Mouse (Mus musculus) stomach, postnatal 0 days (tissue): ENCODE measurements around the gene Dmac1. TPM values are rescaled to one million over a fixed set of nuclear protein-coding genes. Genes with fewer than 3 reads are reported as not detected.

Experiments
- ATAC-seq: fragments of 200-750 bp; cut with Nextera tagmentation; 2 replicates; pipeline ENCODE4 v1.8.0; 2017; ENCODE audit not compliant: low FRiP score, low TSS enrichment
- DNase-seq: peaks from one replicate; pipeline ENCODE4 v3.0.0-alpha.2; 2016; ENCODE audit warnings: low spot score
- H3K27ac ChIP-seq: fragments of 300-500 bp; sonication (generic); replicated peaks from 2 replicates; pipeline ENCODE4 v1.5.1; 2014; ENCODE audit warnings: mild to moderate bottlenecking, control low read depth
- H3K27me3 ChIP-seq: fragments of 300-500 bp; sonication (generic); 2 replicates; pipeline ENCODE4 v1.6.1; 2014; ENCODE audit warnings: low read length; ENCODE audit not compliant: control insufficient read depth, insufficient read depth
- H3K36me3 ChIP-seq: fragments of 300-500 bp; sonication (generic); 2 replicates; pipeline ENCODE4 v1.6.1; 2014; ENCODE audit warnings: low read length, mixed read lengths; ENCODE audit not compliant: control insufficient read depth, insufficient read depth
- H3K4me1 ChIP-seq: fragments of 300-500 bp; sonication (generic); replicated peaks from 2 replicates; pipeline ENCODE4 v1.6.1; 2014; ENCODE audit warnings: antibody characterized with exemption; ENCODE audit not compliant: control insufficient read depth, insufficient read depth
- H3K4me2 ChIP-seq: fragments of 300-500 bp; sonication (generic); replicated peaks from 2 replicates; pipeline ENCODE4 v1.6.1; 2014; ENCODE audit warnings: low read depth, mild to moderate bottlenecking, control low read depth, moderate library complexity
- H3K4me3 ChIP-seq: fragments of 300-500 bp; sonication (generic); 2 replicates; pipeline ENCODE4 v1.5.1; 2014; ENCODE audit warnings: low read depth, low read length, control low read depth
- H3K9ac ChIP-seq: fragments of 300-500 bp; sonication (generic); 2 replicates; pipeline ENCODE4 v1.6.1; 2014; ENCODE audit warnings: mild to moderate bottlenecking, low read length, control low read depth, mixed read lengths
- H3K9me3 ChIP-seq: fragments of 300-500 bp; sonication (generic); 2 replicates; pipeline ENCODE4 v1.6.1; 2016; ENCODE audit warnings: low read length; ENCODE audit not compliant: control insufficient read depth
- CTCF ChIP-seq: IDR thresholded peaks from 2 replicates; pipeline ENCODE4 v1.5.1; 2016; ENCODE audit warnings: antibody characterized with exemption, low read depth, mild to moderate bottlenecking, moderate library complexity
- EP300 ChIP-seq: optimal IDR thresholded peaks from 2 replicates; pipeline ENCODE3; 2016; ENCODE audit warnings: antibody characterized with exemption
- WGBS: fragments of 180-500 bp; shearing (Covaris S2); extraction: QIAGEN DNeasy Blood & Tissue Kit; methylation state at CpG from one replicate; pipeline ENCODE4 v1.1.7; 2014; 5-methylcytosine and 5-hydroxymethylcytosine counted together
- polyA plus RNA-seq: library from polyadenylated mRNA; unstranded; fragments of >200 nt; fragmentation: Nextera tagmentation; extraction: Ambion mirVana; gene quantifications from 2 replicates; pipeline ENCODE4 v1.2.1, GENCODE M21; 2015

Dmac1 gene
- 77.3 and 83.4 TPM in 2 replicates for polyA plus RNA-seq

GRCm38 (mm10) chr4:75278197-75279175, at the start of gene Dmac1:
Gene Dmac1, minus strand, starts transcription at chr4:75278305.
- H3K9me3 ChIP-seq: no peaks in the 10 kb centered on the region
- peak within 1 kb of the TSS; percentile 87 for H3K9ac ChIP-seq
- 16% methylated on average over 23 of the region's 23 CpGs for WGBS
- peak; percentile 92 for DNase-seq
- 0 out of 2 replicates have a peak, but pooled peaks have one; percentile 8 for TF ChIP-seq CTCF
- TF ChIP-seq EP300: no peak
- peak within 1 kb of the TSS; percentile 83 for H3K4me3 ChIP-seq
- peak within 1 kb of the TSS; percentile 62 for H3K4me2 ChIP-seq
- no peaks in the 10 kb centered on the region for H3K27me3 ChIP-seq
- no peaks in the 10 kb centered on the region for H3K4me1 ChIP-seq
- peak; percentile 96 for ATAC-seq
- H3K27ac ChIP-seq: 0 out of 2 replicates have a peak within 1 kb of the TSS, but pooled peaks have one; percentile 30
- H3K36me3 ChIP-seq: no peaks in the 10 kb centered on the region

- Histone ChIP-seq H3K36me3 (no peaks in the 10 kb centered on the region), H3K9ac (no peak overlapping the region), H3K4me1 (no peaks in the 10 kb centered on the region), H3K4me3 (no peak overlapping the region), H3K9me3 (no peaks in the 10 kb centered on the region), H3K27me3 (no peaks in the 10 kb centered on the region), H3K4me2 (no peak overlapping the region), H3K27ac (no peak overlapping the region)
- 78% methylated on average over 1 of the region's 1 CpGs for WGBS
- TF ChIP-seq EP300 (no peak), CTCF (no peak)
- DNase-seq (no peak), ATAC-seq (no peak)
Observed at GRCm38 (mm10) chr4:75315431-75315830, 37.3 kb upstream of the Dmac1 start.

GRCm38 (mm10) chr4:75315007-75315406, 36.9 kb upstream of the Dmac1 start:
- DNase-seq (no peak), ATAC-seq (no peak)
- H3K4me2 ChIP-seq: no peak overlapping the region
- no peak overlapping the region for H3K27ac ChIP-seq
- H3K27me3 ChIP-seq: no peaks in the 10 kb centered on the region
- no peaks in the 10 kb centered on the region for H3K4me1 ChIP-seq
- H3K4me3 ChIP-seq: no peak overlapping the region
- no peak overlapping the region for H3K9ac ChIP-seq
- H3K9me3 ChIP-seq: no peaks in the 10 kb centered on the region
- no peak for TF ChIP-seq EP300
- TF ChIP-seq CTCF: no peak
- H3K36me3 ChIP-seq: no peaks in the 10 kb centered on the region
- WGBS: 79% methylated on average over 1 of the region's 1 CpGs

- no peak for DNase-seq
- H3K9me3 ChIP-seq: no peaks in the 10 kb centered on the region
- H3K27me3 ChIP-seq: no peaks in the 10 kb centered on the region
- TF ChIP-seq CTCF (no peak), EP300 (no peak)
- H3K27ac ChIP-seq: no peak overlapping the region
- WGBS: 91% methylated on average over 2 of the region's 2 CpGs
- H3K4me2 ChIP-seq: no peak overlapping the region
- no peak overlapping the region for H3K4me3 ChIP-seq
- no peaks in the 10 kb centered on the region for H3K36me3 ChIP-seq
- no peaks in the 10 kb centered on the region for H3K4me1 ChIP-seq
- no peak overlapping the region for H3K9ac ChIP-seq
- ATAC-seq: no peak
Observed at GRCm38 (mm10) chr4:75311918-75312317, 33.8 kb upstream of the Dmac1 start.

- no peaks in the 10 kb centered on the region for H3K27me3 ChIP-seq
- no peak overlapping the region for H3K9ac ChIP-seq
- H3K9me3 ChIP-seq: no peaks in the 10 kb centered on the region
- no peaks in the 10 kb centered on the region for H3K36me3 ChIP-seq
- TF ChIP-seq CTCF: no peak
- TF ChIP-seq EP300: no peak
- H3K4me3 ChIP-seq: no peak overlapping the region
- H3K4me2 ChIP-seq: no peak overlapping the region
- no peaks in the 10 kb centered on the region for H3K4me1 ChIP-seq
- WGBS: 66% methylated on average over 2 of the region's 2 CpGs
- no peak overlapping the region for H3K27ac ChIP-seq
- no peak for DNase-seq
- ATAC-seq: no peak
Observed at GRCm38 (mm10) chr4:75311305-75311704, 33.2 kb upstream of the Dmac1 start.
